Mouse (Mus musculus) T-helper 17 cell (primary cell): ENCODE data around the gene 1700029I15Rik.
"Not testable (repeated sequence)": the region's sequence is repeated elsewhere in the genome, so short reads cannot be mapped to it uniquely, and the experiment has no call there.

Source experiments
- in situ Hi-C, 2 experiments: fragments of 300-600 bp; cut with MboI, MseI; formaldehyde crosslinking; loops; 1 replicate in 1 of 2; 2 replicates in 1 of 2; pipeline ENCODE4 v1.15.1; 2025; ENCODE audit warnings: high pct_unique_total_duplicates in 2 of 2

1700029I15Rik gene

GRCm38 (mm10) chr2:92390206-92390930, 8.0 kb downstream of the 1700029I15Rik start:
- in situ Hi-C loops, result no loop called here

- in situ Hi-C loops, result no loop called here
Observed at GRCm38 (mm10) chr2:92391116-92391515, 8.8 kb downstream of the 1700029I15Rik start.

- in situ Hi-C loops, result no loop called here
Observed at GRCm38 (mm10) chr2:92391703-92392317, 9.5 kb downstream of the 1700029I15Rik start.

GRCm38 (mm10) chr2:92392318-92393264, 10.3 kb downstream of the 1700029I15Rik start:
- in situ Hi-C loops, result no loop called here

- in situ Hi-C loops, result no loop called here
Observed at GRCm38 (mm10) chr2:92395535-92395934, 13.2 kb downstream of the 1700029I15Rik start.

- in situ Hi-C loops, result no loop called here
Observed at GRCm38 (mm10) chr2:92397436-92397835, 15.1 kb downstream of the 1700029I15Rik start.

- in situ Hi-C loops, result not testable (repeated sequence)
Observed at GRCm38 (mm10) chr2:92399877-92400276, 17.5 kb downstream of the 1700029I15Rik start.

GRCm38 (mm10) chr2:92400682-92401081, 18.3 kb downstream of the 1700029I15Rik start:
- in situ Hi-C loops, result no loop called here

GRCm38 (mm10) chr2:92401091-92401561, 18.8 kb downstream of the 1700029I15Rik start, which contains the start of gene Mapk8ip1:
TSS of gene Mapk8ip1 (minus strand) at chr2:92401263.
- in situ Hi-C loops, result no loop called here

- in situ Hi-C loops, result no loop called here
Observed at GRCm38 (mm10) chr2:92402591-92403326, 20.4 kb downstream of the 1700029I15Rik start.

GRCm38 (mm10) chr2:92403776-92404319, 21.5 kb downstream of the 1700029I15Rik start:
- in situ Hi-C loops, result no loop called here

- in situ Hi-C loops, result no loop called here
Observed at GRCm38 (mm10) chr2:92404737-92405136, 22.4 kb downstream of the 1700029I15Rik start.

GRCm38 (mm10) chr2:92405687-92406086, 23.3 kb downstream of the 1700029I15Rik start:
- in situ Hi-C loops, result no loop called here

- in situ Hi-C loops, result no loop called here
Observed at GRCm38 (mm10) chr2:92408309-92409045, 26.1 kb downstream of the 1700029I15Rik start.

GRCm38 (mm10) chr2:92411705-92412104, 29.4 kb downstream of the 1700029I15Rik start:
- in situ Hi-C loops, result no loop called here

- in situ Hi-C loops, result no loop called here
Observed at GRCm38 (mm10) chr2:92421723-92422387, 39.5 kb downstream of the 1700029I15Rik start.

GRCm38 (mm10) chr2:92422388-92423135, 40.2 kb downstream of the 1700029I15Rik start:
- in situ Hi-C loops, result no loop called here

GRCm38 (mm10) chr2:92423156-92423555, 40.8 kb downstream of the 1700029I15Rik start:
- in situ Hi-C loops, result no loop called here
